Mouse (Mus musculus): ENCODE measurements around the gene Cyb5r3. TPM values are rescaled to one million over a fixed set of nuclear protein-coding genes. Genes with fewer than 3 reads are reported as not detected.

Gene Cyb5r3
- polyA plus RNA-seq, 3 experiments from 2014 or later: 58.4 to 85.8 (median 76.2) TPM

DNA sequence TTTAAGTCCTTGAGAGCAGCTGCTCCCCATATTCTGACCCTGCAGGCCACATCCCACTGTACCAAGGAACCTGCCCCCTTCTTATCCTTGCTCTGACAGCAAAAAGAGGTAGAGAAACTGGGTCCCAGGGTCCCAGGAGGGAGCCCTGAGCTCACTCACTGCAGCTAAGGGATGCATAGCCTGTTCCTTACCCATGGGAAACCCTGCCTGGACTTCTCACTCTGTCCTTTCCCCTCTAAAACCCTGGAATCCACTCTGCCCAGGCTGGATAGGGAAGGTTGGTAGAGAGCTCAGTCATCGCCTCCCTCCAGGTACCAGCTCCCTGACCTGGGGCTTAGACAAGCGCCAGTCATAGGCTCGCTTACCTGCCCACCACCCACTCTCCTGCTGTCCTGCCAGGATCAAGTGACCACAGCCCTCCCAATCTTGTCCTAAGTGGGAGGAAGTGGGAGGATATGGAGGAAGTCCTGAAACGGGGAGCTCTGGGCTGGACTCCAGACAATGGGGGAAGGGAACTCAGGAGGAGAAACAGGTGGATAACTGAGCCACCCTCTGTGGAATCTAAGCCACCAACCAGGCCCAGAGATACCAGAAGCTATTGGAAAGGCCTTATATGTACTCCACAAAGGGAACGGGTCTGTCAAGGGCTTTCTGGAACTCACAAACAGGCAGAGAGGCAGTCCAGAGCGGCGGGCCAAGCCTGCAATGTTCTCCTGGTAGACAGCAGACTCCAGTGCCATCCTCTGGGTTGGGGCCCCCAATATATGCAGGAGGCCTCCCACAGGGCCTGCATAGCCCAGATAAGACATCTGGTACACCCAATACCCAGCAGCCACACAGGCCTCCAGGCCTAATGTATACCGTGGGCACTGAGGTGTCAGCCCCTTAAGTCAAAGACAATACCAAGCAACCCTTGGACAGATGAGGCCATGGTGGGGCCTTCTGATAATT, 2.3 kb downstream of the Cyb5r3 start:
- no peak for ATAC-seq

DNA sequence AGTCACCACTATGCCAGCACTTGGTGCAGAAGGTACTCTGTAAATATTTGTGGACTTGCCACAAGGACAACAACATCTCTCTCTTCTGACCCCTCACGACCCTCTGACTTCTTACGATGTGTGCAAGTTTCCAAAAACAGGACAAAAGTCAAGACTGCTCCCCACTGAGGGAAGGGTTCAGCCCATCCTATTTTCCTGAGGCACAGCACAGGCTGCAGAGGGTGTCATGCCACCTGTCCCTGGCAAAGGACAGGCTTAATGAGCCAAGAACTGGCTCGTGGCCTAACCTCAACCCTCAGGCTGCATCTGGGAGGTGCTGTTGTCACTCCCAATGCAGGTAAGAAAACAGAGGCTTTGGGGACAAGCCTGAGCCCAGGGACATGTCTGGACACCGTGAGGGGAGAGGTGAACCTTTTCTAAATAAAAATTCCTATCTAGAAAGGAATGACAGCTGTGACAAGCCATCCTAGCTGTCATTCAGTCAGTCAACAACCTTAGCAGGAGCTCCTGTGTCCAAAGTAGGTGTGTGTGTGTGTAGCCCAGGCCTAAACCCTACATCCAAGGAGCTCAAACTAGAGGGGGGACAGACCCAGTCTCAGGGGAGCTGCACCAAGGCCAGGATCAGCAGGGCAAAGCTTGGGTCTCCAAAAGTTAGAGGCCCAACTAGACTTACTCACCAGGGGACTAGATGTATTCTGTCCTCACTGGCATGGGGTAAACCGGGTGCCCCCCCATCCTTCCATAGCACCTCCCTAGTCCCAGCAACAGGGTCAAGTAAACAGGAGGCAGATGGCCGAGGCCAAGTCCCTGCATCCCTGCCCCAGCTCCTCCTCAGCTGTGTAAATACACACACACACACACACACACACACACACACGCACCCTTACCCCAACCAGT, 3.3 kb downstream of the Cyb5r3 start:
- ATAC-seq: no peak

DNA sequence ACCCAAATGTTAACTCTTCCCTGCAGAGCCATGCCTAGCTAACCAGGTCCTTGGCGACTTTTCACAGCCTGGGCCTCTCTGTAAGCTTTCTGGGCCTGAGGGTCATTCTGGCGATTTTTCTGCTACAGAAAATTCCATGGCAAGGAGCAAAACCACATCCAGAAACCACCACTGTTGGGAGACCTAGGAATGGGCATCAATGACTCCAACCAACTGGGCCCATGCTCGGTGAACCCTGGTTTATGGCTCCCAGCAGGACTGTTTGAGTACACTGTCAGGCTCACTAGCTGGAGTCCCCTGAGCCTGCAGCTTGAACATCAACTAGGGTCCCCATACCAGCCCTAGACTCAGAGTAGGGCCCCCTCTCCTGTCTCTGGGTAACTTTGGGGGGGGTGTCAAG, 4.1 kb downstream of the Cyb5r3 start:
- no peak for ATAC-seq

DNA sequence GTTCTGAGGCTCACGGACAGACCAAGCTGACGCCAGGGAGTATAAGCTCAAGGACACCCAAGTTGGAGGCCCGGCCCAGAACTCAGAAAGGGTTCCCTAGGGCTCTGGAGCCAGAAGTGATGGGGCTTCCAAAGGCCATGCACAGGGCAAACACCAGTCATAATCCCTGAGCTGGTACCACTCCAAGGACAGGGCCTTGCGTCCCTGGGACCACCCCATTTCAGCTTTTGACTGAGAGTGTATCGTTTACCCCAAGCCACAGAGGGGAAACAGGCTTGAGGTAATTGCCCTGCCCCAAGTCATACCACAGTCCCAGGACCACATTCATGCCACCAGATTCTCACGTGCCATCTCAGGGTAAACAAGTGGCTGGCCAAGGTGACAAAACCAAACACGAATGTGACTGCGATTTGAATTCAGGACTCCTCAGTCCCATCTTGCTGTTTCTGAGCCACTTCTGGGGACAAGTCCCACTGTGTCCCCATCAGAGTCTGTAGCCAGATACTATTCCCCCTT, 4.8 kb downstream of the Cyb5r3 start:
- ATAC-seq: no peak

DNA sequence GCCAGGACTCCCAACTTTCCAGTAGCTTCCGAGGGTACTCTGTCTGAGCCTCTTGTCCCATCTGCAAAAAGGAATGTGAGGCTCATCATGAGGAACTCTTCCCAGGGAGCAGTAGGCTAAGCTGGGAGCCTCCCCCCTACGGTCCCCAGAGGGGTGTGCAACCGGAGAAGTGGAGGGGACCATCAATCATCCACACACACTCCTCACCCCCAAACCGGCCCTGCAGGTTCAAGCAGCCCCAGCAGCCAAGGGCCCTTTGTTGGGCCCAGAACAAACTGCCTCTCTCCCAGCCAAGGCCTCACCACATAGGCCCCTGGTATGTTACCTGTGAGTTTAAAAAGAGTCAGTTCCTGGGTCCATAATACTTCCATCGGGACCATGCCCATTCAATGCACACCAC, 5.3 kb downstream of the Cyb5r3 start:
- ATAC-seq: no peak

DNA sequence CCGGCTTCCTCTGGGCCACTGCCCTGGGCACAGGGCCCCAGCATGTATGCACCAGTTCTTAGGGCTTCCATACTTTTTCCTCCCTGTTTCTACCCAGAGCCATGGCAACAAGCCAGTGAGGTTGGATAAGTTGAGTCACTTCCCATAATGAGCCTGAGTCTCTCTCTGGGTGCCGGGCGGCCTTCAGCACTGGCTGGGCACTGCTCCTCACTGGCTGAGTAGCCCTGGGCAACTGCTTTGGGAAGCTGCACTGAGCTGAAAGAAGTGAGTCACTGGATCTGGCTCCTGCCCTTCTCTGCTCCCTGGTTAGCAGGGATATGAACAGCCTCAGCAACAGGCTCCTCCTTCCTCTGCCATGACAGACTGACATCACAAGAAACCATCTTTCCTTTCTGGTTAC, 5.8 kb downstream of the Cyb5r3 start:
- no peak for ATAC-seq

DNA sequence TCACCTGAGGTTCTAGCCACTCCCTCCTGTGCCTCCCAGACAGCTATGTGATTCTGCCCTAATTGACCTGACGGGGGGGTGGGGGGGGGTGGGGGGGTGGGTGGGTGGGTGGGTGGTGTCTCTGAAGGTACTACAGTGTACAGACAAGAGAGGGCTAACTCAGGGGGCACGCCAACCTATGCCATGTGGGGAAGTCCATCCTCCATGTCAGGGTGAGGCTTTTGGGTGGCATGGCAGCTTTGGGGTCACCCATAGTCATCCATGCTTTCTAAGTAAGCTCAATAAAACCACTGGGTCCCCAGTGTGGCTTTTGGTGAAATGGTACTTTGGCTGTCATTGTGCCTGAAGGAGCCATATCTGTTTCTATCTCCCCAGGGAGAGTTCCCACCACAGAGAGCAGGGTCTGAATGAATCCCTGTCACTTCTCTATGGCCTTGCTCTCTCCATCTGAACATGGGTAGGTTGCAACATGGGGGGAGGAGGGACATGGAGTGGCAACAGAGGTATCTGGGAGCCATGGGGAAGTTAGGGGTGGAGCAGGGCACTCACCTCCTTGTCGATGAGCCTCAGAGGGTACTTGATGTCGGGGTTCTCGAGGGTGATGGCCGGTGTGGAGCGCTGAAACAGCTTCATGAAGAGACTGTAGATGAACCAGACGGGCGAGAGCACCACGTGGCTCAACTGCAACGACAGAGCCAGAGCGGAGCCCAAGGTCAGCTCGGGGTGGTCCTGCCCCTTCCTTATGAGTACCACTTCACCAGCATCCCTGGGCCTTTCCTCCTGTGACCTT, 6.7 kb downstream of the Cyb5r3 start:
- ATAC-seq: no peak

DNA sequence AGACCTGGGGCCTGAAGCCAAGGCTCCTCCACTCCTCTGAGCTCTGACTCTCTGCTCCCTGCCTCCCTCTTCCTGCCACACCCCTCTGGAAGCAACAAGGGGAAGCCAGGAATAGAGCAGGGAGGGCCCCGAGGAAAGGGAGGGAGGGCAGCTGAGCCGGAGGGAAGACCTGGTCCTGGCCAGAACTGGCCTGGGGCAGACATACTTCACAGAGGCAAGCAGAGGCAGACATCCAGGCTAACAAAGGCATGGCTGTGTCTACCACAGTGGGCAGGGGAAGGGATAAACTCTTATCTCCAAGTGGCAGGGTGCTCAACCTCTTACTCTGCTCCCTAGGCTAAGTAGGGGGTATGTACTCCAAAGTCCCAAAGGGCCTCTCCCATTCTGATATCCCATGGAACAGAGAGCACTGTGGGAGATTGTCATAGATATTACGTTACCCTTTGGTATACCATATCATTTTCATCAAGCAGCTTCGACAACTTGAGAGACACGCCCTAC, 7.4 kb downstream of the Cyb5r3 start:
- no peak for ATAC-seq

DNA sequence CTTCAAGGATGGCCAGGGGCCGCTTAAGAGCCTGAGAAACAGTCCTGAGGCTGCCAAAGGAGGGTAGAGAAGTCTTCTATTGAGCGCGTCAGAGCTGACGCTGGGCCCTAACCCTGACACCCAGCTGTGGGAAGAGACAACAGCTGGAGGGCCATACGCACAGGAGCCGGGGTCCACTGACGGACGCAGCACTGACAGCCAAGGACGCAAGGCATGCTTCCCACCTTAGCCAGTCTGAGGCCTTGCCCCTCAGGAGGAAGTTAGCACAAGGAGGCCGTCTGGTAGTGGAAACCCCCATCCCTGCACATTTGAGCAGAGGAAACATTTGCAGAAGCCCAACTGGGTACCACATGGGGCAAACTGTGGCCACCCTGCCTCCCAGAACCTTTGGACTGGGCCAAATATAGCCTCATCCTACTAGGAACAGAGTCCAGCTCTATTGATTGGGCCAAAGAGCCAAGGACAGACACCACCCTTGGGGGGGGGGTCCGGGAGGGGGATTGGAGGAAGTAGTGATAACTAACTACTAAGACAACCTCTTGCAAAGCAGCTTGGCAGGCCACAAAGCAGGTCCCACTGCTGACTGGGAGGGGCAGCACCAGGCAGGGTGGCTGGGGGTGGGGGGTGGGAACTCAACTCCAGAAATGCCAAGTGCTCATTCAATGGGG, 9.4 kb downstream of the Cyb5r3 start:
- ATAC-seq: no peak

DNA sequence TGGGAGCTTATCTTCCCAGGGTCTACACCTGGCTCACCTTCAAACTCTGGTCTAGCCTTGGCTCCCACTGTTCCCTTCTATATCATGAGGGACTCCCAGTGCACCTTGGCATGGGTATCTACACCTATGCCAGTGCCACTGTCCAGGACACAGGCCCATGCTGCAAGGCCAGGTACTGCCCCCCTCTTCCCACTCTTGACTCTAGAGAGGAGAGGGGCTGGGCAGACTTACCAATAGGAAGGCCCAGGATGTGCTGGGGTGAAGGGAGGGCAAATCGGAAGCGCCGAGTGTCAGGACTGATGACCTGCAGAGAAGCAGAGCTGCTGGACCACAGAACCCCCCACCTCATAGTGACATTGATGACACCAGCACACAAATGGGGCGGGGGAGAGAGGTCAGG, 10.4 kb downstream of the Cyb5r3 start:
- ATAC-seq: no peak

DNA sequence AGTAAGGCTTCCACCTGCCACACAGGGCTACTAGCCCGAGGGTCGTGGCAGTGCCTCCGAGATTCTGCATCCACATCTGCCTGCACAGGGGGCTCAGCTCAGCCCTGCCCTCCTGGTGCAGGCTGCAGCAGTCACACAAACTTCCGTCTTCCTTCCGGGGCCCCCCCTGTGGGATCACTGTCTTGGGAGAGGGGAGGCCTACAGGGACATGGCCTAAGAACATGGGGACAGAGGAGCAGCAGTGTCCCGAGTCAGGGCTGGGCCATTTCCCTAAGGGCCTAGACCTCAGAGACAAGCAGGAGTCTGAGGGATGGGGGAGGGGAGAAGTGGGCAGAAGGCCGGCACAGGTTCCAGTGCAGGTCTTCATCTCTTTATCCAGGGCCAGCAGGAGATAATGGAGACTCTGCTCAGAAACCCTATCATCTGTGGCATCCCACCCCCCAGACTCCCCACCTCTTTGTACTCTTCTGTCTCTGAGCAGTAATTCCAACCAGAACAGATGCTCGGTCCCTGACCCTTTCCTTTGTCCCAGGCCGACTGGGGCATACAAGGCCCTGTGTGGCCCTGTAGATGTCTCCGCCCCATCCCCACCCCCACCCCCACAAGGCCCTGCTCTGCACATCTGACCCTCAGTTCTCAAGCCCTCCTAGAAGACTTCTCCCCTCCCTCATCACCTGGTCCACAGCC, 11.2 kb downstream of the Cyb5r3 start:
- no peak for ATAC-seq

DNA sequence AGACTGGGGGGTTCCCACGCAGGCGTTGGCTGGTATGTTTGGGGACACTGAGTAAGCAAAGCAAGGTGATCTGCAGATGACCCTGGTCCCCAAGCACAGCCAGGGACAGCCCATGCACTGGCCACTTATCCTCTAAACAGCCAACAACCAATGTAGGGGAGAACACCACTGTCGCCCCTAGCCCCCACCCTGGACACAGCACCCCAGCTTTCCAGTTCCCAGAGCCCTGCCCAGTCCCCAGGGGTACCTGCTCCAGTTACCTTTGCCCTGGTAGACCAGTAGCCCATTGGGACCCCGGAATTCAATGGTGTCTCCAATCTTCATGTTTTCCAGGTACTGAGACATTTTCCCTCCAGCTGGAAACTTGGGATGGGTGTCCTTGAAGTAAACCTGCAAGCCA, 11.8 kb downstream of the Cyb5r3 start:
- no peak for ATAC-seq

DNA sequence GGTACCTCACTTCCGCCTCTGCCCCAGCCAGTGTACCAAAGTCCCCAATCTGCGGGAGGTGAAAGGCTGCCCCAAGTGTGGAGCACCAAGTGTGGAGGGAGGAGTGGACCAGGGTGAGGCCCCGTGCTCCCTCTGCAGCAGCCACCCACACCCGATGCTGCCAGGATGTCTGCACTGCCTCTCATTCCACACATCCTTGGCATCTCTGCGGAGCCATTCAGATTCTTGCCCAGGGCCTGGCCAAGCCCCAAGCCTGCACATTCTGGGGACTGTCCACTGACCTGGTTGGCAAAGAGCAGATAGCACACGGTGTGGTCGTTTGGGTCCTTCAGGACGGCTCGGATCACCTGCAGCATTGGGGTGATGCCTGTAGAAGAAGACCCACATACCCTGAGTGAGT, 12.6 kb downstream of the Cyb5r3 start:
- ATAC-seq: no peak

DNA sequence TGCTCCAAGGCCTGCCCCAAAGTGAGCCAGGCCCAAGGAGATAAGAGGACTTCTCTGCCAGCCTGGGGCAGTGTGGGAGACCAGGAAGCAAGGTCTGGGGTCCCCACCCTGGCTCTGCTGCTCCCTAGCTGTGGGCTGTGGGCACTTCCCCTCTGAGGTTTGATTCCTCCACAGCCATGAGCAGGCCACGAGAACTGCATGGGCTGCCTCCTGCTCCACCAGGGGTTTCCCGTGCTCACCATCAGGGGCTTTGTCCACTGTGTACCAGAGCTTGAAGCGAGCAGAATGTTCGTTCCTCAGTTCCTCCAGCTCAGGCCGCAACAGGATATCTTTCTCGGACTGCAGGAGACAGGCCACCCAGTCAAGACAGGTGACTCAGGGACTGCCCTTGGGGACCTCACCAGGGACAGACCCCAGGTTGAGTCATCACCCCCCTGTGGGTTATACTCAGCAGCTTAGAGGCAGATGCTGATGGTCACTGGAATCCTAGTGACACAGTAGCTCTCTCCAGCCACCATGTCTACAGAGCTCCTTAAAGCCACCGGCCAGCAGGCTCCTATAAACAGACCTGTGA, 13.7 kb downstream of the Cyb5r3 start:
- ATAC-seq: no peak

DNA sequence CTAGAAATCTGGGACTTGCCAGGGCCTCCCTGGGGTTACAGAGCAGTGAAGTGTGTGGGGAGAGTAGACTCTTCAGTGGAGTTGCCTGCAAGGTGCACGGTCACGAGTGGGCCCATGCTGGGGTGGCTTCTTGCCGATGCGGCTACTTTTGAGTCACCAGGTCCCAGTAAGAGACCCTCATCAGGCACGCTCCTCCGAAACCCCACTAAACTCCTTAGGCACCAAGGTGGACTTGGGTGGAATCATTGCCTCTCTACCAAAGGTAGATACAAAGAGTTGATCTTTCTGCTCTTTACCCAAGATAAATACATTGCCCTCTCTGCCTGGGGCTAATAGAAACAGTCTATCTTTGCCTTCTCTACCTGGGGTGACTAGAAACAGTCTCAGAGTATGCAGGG, 14.7 kb downstream of the Cyb5r3 start:
- no peak for ATAC-seq

DNA sequence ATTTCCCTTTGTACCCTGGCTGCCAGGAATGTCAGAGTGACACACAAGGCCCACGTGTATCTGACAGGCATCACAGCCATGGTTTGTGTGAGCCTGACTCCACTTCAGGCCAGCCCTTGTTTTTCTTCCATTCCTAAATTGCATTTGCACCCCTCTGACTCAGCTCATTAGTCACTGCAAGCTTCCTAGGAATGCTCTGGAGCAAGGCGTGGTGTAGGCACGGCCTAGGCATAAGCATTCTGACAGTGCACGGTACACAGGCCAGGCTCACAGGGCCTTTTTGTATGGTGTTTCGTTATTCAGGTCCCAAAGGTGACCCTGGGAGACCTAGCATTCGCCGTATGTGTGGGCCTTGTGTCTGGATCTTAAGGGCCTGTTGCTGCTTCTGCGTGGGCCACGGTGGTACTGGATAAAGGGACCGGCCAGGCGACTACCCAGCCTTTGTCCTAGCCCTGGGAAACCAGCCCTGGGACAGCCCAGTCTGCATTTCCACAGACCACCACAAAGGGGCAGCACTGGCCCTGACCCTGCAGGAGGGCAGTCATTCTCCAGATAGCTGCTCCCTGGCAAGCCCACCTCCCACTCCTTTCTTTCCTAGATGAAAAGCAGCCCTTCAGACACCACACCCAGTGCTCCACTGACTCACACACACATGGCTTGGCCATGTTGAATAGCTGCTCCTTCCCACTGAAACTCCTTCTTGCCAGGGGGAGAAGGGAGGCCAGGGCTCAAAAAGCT, 15.3 kb downstream of the Cyb5r3 start:
- no peak for ATAC-seq

DNA sequence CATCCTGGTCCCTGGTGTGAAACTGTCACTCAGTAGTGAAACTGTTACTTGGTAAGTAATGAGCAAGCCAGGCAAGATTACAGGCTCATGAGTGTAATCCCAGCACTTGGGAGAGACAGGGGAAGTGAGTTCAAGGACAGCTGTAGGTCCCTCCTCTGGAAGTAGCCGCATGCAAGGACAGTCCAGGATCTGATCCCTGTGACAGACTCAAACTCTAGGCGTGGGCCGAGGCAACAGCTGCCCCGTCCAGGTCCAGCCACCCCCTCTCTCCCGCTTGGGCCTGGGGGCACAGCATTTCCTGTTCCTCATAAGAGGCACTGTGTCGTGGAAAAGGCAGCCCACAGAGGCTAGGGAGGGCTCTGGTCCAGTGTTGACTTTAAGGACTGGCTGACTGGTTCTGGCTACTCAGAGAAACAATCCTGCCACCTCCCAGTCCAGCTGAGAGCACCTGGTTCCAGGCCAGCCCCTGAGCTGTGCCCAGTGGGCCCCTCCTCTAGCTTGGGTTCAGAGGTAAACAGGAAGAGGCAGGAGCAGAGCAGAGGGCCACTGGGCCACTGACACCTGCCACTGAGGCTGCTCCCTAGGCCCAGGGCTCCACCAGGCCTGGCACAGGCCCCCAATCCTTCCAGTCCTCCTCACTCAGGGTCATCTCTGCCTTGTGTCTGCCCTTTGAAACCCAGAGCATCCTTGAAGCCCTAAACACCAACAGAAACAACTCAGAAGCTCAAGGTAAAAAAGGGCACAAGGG, 16.5 kb downstream of the Cyb5r3 start:
- ATAC-seq: no peak

DNA sequence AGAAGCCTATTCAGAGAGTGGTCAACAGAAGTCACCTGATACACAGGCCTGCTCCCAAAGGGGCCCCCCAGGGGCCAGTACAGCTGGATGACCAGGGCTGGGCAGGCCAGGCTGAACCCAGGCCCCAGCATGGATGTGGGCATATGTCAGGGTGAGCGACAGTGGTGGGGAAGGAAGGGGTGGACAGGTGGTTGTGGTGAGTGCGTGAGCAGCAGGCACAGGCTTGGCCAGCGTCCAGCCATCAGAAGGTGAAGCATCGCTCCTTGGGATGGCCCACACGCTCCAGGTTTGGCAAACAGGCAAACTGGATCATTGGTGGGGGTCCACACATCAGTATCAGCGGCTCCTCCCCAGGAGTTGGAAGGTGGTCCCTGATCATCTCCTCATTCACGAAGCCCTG, 18.1 kb downstream of the Cyb5r3 start:
- no peak for ATAC-seq

DNA sequence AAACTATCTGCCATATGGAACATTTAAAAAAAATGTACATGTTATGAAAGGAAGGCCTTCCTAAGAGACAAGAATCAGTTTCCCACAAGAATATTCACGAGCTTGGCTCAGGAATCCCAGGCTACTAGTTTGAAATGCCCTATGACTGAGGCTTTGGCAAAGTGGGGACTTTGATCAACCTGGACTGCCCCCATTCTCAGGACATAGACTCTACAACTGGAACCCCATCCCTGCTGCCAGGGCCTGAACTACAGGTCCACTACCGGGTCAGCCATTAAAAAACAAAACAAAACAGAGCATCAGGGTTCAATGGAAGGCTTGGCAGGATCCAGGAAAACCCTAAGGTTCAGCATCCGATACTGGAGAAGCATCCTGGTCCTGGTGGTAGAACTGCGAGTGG, 21.7 kb downstream of the Cyb5r3 start:
- no peak for ATAC-seq

Measured in inflammation-experienced regulatory T-cells, adult 6 months (primary cell).